Mouse (Mus musculus) T-cell, adult 2 months (primary cell): ENCODE results near the gene Asb15.

Experiments used
- DNase-seq: peaks from one replicate; pipeline ENCODE4 v3.0.0; 2022; ENCODE audit warnings: low spot score

The Asb15 gene

GRCm38 (mm10) chr6:24608682-24609081 lies 80.7 kb downstream of the Asb15 start:
- DNase-seq = no peak

GRCm38 (mm10) chr6:24609531-24609930 lies 81.6 kb downstream of the Asb15 start:
- DNase-seq = no peak

GRCm38 (mm10) chr6:24610358-24610757 lies 82.4 kb downstream of the Asb15 start:
- DNase-seq = no peak

- no peak for DNase-seq
Measured at GRCm38 (mm10) chr6:24612074-24612755, 84.3 kb downstream of the Asb15 start.

GRCm38 (mm10) chr6:24613346-24613745 lies 85.4 kb downstream of the Asb15 start:
- no peak for DNase-seq

- DNase-seq = no peak
Measured at GRCm38 (mm10) chr6:24613918-24614317, 86.0 kb downstream of the Asb15 start.

GRCm38 (mm10) chr6:24616746-24617145 lies 88.8 kb downstream of the Asb15 start:
- DNase-seq = no peak

- DNase-seq = no peak
Measured at GRCm38 (mm10) chr6:24619285-24620045, 91.5 kb downstream of the Asb15 start.

GRCm38 (mm10) chr6:24620936-24621335 lies 93.0 kb downstream of the Asb15 start:
- DNase-seq = no peak

GRCm38 (mm10) chr6:24622098-24622497 lies 94.2 kb downstream of the Asb15 start:
- no peak for DNase-seq
